12 mouse cellular contexts compared by ENCODE assay signal in the genomic region with DNA sequence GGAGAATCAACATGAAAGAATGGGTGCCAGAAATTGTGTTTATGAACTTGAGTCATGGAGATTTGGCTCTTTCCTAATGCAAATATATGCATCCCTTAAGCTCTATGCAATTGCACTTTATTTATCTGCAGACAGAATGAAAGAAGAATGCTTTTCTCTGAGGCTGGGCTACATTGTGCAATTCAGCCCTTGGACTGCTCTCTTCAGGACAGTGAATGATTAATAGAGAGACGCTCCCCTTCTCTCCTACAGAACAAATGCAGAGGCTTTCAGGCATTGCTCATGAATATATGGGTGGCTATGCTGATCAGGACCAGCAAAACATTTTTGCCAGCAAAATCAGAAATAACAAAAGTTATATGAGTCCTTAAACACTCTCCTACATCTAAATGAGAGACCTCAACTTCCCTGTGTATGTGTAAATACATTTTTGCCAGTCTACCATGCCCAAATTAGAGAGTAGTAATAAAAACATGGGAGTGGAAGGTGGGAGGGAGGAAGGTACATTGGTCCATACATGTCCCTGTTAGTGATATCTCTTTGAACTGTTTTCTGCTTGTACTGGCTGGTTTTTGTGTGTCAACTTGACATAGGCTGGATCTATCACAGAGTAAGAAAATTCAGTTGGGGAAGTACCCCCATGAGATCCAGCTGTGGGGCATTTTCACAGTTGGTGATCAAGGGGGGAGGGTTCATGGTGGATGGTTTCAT.
A peak's percentile ranks its signal among the peaks of the same experiment; 100 is the strongest.
DNase-seq lines count a peak whose midpoint lies in the region; ATAC-seq and TF ChIP-seq lines count a peak whose summit lies in the region.
"Had no signal": no experiment of that assay in that cellular context is flagged by ENCODE, and none has a peak within 500 bp of the region (broad histone marks: within the 10 kb centered on the region; RNA-seq: fewer than 3 reads in every experiment).

No protein-coding gene starts in this region.

- H3K27me3 ChIP-seq in lung, embryonic 14.5 days (ENCODE audit: insufficient read depth, low read length) = no peaks in the 10 kb centered on the region
- H3K27me3 ChIP-seq in liver, embryonic 16.5 days (ENCODE audit: control insufficient read depth, insufficient read depth, low read depth, low read length) = no peaks in the 10 kb centered on the region

- no peak for TF ChIP-seq CTCF in lung, embryonic 14.5 days (IDR thresholded peaks at IDR 0.05; ENCODE audit: low read depth)
- TF ChIP-seq CTCF in lung, adult 2 months (IDR thresholded peaks at IDR 0.05; ENCODE audit: insufficient read depth, low read length) = no peak

- TF ChIP-seq POLR2A in lung, adult 2 months (IDR thresholded peaks at IDR 0.05; ENCODE audit: borderline replicate concordance, extremely low read depth, low read depth, low read length) = no peak

- no peaks in the 10 kb centered on the region for H3K36me3 ChIP-seq in lung, embryonic 14.5 days (ENCODE audit: insufficient read depth)
- no peaks in the 10 kb centered on the region for H3K36me3 ChIP-seq in liver, embryonic 16.5 days (ENCODE audit: control insufficient read depth, insufficient read depth)

- ATAC-seq in frontal cortex, adult (ENCODE audit: low TSS enrichment) = peak; percentile 59
- no peak for ATAC-seq in lung, embryonic 14.5 days (ENCODE audit: insufficient read depth)
- ATAC-seq in liver, embryonic 16.5 days (ENCODE audit: low read depth) = peak; percentile 90
- no peak for ATAC-seq in CD4-positive, CD25-positive, alpha-beta regulatory T cell, adult 4 months

- DNase-seq in frontal cortex, postnatal 10 days (ENCODE audit: low spot score in 2 of 2) = no peak
- peak; percentile 19 for DNase-seq in lung, embryonic 14.5 days
- DNase-seq in lung, adult 2 months = no peak
- DNase-seq in kidney, postnatal 14 days = peak; percentile 10
- DNase-seq: cerebellum, postnatal 14 days; heart, postnatal 14 days; lung, adult 18-20 months; right cerebral cortex, postnatal 25 days; thymus, adult 18-20 months had no signal

- no peaks in the 10 kb centered on the region for H3K4me1 ChIP-seq in lung, embryonic 14.5 days (ENCODE audit: insufficient read depth)
- no peaks in the 10 kb centered on the region for H3K4me1 ChIP-seq in lung, adult 2 months (ENCODE audit: control insufficient read depth, insufficient read depth, low read length)
- H3K4me1 ChIP-seq in liver, embryonic 16.5 days (ENCODE audit: control insufficient read depth, low read depth, low read length) = no peaks in the 10 kb centered on the region

- H3K9ac ChIP-seq in lung, embryonic 14.5 days = no peak overlapping the region
- H3K9ac ChIP-seq in liver, embryonic 16.5 days (ENCODE audit: low read depth, low read length) = no peak overlapping the region

- H3K27ac ChIP-seq in lung, embryonic 14.5 days (ENCODE audit: low read depth) = no peak overlapping the region
- no peak overlapping the region; the same call in 1 of the 2 replicates for H3K27ac ChIP-seq in liver, embryonic 16.5 days (ENCODE audit: low read length)

- H3K9me3 ChIP-seq in lung, embryonic 14.5 days (ENCODE audit: low read depth, low read length) = no peaks in the 10 kb centered on the region
- no peaks in the 10 kb centered on the region for H3K9me3 ChIP-seq in liver, embryonic 16.5 days (replicated peaks; ENCODE audit: control insufficient read depth, low read length)

- H3K4me3 ChIP-seq in lung, embryonic 14.5 days (ENCODE audit: low read depth, low read length) = no peak overlapping the region
- no peak overlapping the region for H3K4me3 ChIP-seq in lung, adult 2 months (replicated peaks; ENCODE audit: extremely low read depth, low read depth, low read length)
- no peak overlapping the region for H3K4me3 ChIP-seq in liver, embryonic 16.5 days (ENCODE audit: low read depth, low read length)

- H3K4me2 ChIP-seq in lung, embryonic 14.5 days = no peak overlapping the region
- H3K4me2 ChIP-seq in liver, embryonic 16.5 days (ENCODE audit: low read depth, low read length) = no peak overlapping the region

- WGBS in lung, embryonic 14.5 days = 50% methylated on average over 1 of the region's 1 CpGs
- 46% methylated on average over 1 of the region's 1 CpGs for WGBS in lung, adult 2 months
- 35% methylated on average over 1 of the region's 1 CpGs for WGBS in liver, embryonic 16.5 days (ENCODE audit: insufficient replicate concordance)

Comparison
In these comparisons a context has a peak if more than half of its experiments do, and no peak if none do; other contexts are left out.
1. DNase-seq: peak in lung, embryonic 14.5 days (single experiment) and kidney, postnatal 14 days (single experiment); none in frontal cortex, postnatal 10 days (0 of 2) and lung, adult 2 months (single experiment).
2. ATAC-seq: peak in frontal cortex, adult (single experiment) and liver, embryonic 16.5 days (single experiment); none in lung, embryonic 14.5 days (single experiment) and CD4-positive, CD25-positive, alpha-beta regulatory T cell, adult 4 months (single experiment).